Mouse (Mus musculus) limb, embryonic 11.5 days (tissue): ENCODE measurements around the gene Anxa6. TPM values are rescaled to one million over a fixed set of nuclear protein-coding genes. Genes with fewer than 3 reads are reported as not detected.

Experiments used
- ATAC-seq: fragments of 200-750 bp; cut with Nextera tagmentation; 2 replicates; pipeline ENCODE4 v1.8.0; 2017; ENCODE audit warnings: low read depth; ENCODE audit not compliant: insufficient number of reproducible peaks, low FRiP score, low TSS enrichment
- DNase-seq: peaks from one replicate; pipeline ENCODE4 v3.0.0-alpha.2; 2015; ENCODE audit warnings: low spot score
- H3K27ac ChIP-seq: fragments of 300-500 bp; sonication (generic); replicated peaks from 2 replicates; pipeline ENCODE4 v1.5.1; 2014; ENCODE audit warnings: low read depth, mild to moderate bottlenecking, low read length
- H3K27me3 ChIP-seq: fragments of 300-500 bp; sonication (generic); 2 replicates; pipeline ENCODE4 v1.6.1; 2014; ENCODE audit warnings: mild to moderate bottlenecking, low read length, mixed read lengths; ENCODE audit not compliant: control insufficient read depth, insufficient read depth
- H3K36me3 ChIP-seq: fragments of 300-500 bp; sonication (generic); 2 replicates; pipeline ENCODE4 v1.6.1; 2014; ENCODE audit warnings: mild to moderate bottlenecking, low read length, moderate library complexity, mixed read lengths; ENCODE audit not compliant: control insufficient read depth, insufficient read depth
- H3K4me1 ChIP-seq: fragments of 300-500 bp; sonication (generic); 2 replicates; pipeline ENCODE4 v1.6.1; 2014; ENCODE audit warnings: low read length, mixed read lengths; ENCODE audit not compliant: control insufficient read depth, insufficient read depth
- H3K4me2 ChIP-seq: fragments of 300-500 bp; sonication (generic); 2 replicates; pipeline ENCODE4 v1.6.1; 2014; ENCODE audit warnings: low read depth, mild to moderate bottlenecking, moderate library complexity; ENCODE audit not compliant: severe bottlenecking
- H3K4me3 ChIP-seq: fragments of 300-500 bp; sonication (generic); 2 replicates; pipeline ENCODE4 v1.5.1; 2014; ENCODE audit warnings: low read depth, low read length
- H3K9ac ChIP-seq: fragments of 300-500 bp; sonication (generic); 2 replicates; pipeline ENCODE4 v1.6.1; 2014; ENCODE audit warnings: mild to moderate bottlenecking, low read length
- H3K9me3 ChIP-seq: fragments of 300-500 bp; sonication (generic); 2 replicates; pipeline ENCODE4 v1.6.1; 2016; ENCODE audit warnings: low read length; ENCODE audit not compliant: control insufficient read depth
- WGBS: fragments of 180-500 bp; shearing (Covaris S2); extraction: QIAGEN DNeasy Blood & Tissue Kit; methylation state at CpG from one replicate; pipeline ENCODE4 v1.1.7; 2014; 5-methylcytosine and 5-hydroxymethylcytosine counted together
- polyA plus RNA-seq: library from polyadenylated mRNA; unstranded; fragments of >200 nt; fragmentation: Nextera tagmentation; extraction: Ambion mirVana; gene quantifications from 2 replicates; pipeline ENCODE4 v1.2.1, GENCODE M21; 2014

The Anxa6 gene
- polyA plus RNA-seq, 1 experiment from 2014 or later: 93.9 TPM

GRCm38 (mm10) chr11:55041348-55041747 is 8.1 kb upstream of the Anxa6 start:
- no peaks in the 10 kb centered on the region for H3K4me1 ChIP-seq
- H3K4me3 ChIP-seq: no peak overlapping the region
- H3K27ac ChIP-seq: no peak overlapping the region
- H3K4me2 ChIP-seq: no peak overlapping the region
- no peaks in the 10 kb centered on the region for H3K36me3 ChIP-seq
- no peaks in the 10 kb centered on the region for H3K27me3 ChIP-seq
- WGBS: 84% methylated on average over 4 of the region's 4 CpGs
- ATAC-seq (no peak), DNase-seq (peak; percentile 28)
- no peaks in the 10 kb centered on the region for H3K9me3 ChIP-seq
- no peak overlapping the region for H3K9ac ChIP-seq

- H3K9ac ChIP-seq: no peak overlapping the region
- no peaks in the 10 kb centered on the region for H3K9me3 ChIP-seq
- no peak overlapping the region for H3K27ac ChIP-seq
- H3K4me1 ChIP-seq: no peaks in the 10 kb centered on the region
- no peak overlapping the region for H3K4me3 ChIP-seq
- ATAC-seq (no peak), DNase-seq (peak; percentile 88)
- no peaks in the 10 kb centered on the region for H3K36me3 ChIP-seq
- WGBS: 10% methylated on average over 9 of the region's 9 CpGs
- H3K27me3 ChIP-seq: no peaks in the 10 kb centered on the region
- H3K4me2 ChIP-seq: no peak overlapping the region
These were observed 6.3 kb upstream of the Anxa6 start for GRCm38 (mm10) chr11:55039591-55039990.

GRCm38 (mm10) chr11:55036601-55037000 is 3.4 kb upstream of the Anxa6 start:
- no peak overlapping the region for H3K4me3 ChIP-seq
- H3K4me1 ChIP-seq: peaks cover 8% of the 10 kb centered on the region; the same call in 1 of the 2 replicates
- H3K27me3 ChIP-seq: no peaks in the 10 kb centered on the region
- H3K27ac ChIP-seq: no peak overlapping the region
- no peaks in the 10 kb centered on the region for H3K9me3 ChIP-seq
- DNase-seq: no peak
- WGBS: 17% methylated on average over 3 of the region's 3 CpGs
- H3K9ac ChIP-seq: no peak overlapping the region
- H3K4me2 ChIP-seq: no peak overlapping the region
- no peak for ATAC-seq
- H3K36me3 ChIP-seq: no peaks in the 10 kb centered on the region

GRCm38 (mm10) chr11:55032286-55032685 is 959 bp downstream of the Anxa6 start:
- ATAC-seq (no peak), DNase-seq (no peak)
- peak overlapping the region; percentile 67 for H3K4me3 ChIP-seq
- H3K9ac ChIP-seq: no peak overlapping the region
- peak overlapping the region; percentile 99 for H3K4me2 ChIP-seq
- peaks cover 8% of the 10 kb centered on the region for H3K4me1 ChIP-seq
- no peaks in the 10 kb centered on the region for H3K36me3 ChIP-seq
- peak overlapping the region; percentile 55; the same call in 1 of the 2 replicates for H3K27ac ChIP-seq
- WGBS: 31% methylated on average over 5 of the region's 5 CpGs
- no peaks in the 10 kb centered on the region for H3K27me3 ChIP-seq
- no peaks in the 10 kb centered on the region for H3K9me3 ChIP-seq

GRCm38 (mm10) chr11:55031991-55032280 is 1.3 kb downstream of the Anxa6 start:
- ATAC-seq (no peak), DNase-seq (peak; percentile 41)
- peaks cover 8% of the 10 kb centered on the region for H3K4me1 ChIP-seq
- no peaks in the 10 kb centered on the region for H3K36me3 ChIP-seq
- H3K4me3 ChIP-seq: peak overlapping the region; percentile 67
- H3K9me3 ChIP-seq: no peaks in the 10 kb centered on the region
- peak overlapping the region; percentile 99 for H3K4me2 ChIP-seq
- H3K9ac ChIP-seq: peak overlapping the region; percentile 30; the same call in 1 of the 2 replicates
- WGBS: 8% methylated on average over 1 of the region's 4 CpGs
- peak overlapping the region; percentile 55; the same call in 1 of the 2 replicates for H3K27ac ChIP-seq
- H3K27me3 ChIP-seq: no peaks in the 10 kb centered on the region

- Histone ChIP-seq H3K36me3 (no peaks in the 10 kb centered on the region), H3K4me2 (peak overlapping the region; percentile 99), H3K4me1 (peaks cover 8% of the 10 kb centered on the region), H3K9me3 (no peaks in the 10 kb centered on the region), H3K27me3 (no peaks in the 10 kb centered on the region), H3K27ac (no peak overlapping the region), H3K9ac (peak overlapping the region; percentile 30; the same call in 1 of the 2 replicates), H3K4me3 (peak overlapping the region; percentile 5; the same call in 1 of the 2 replicates)
- WGBS: 57% methylated on average over 10 of the region's 10 CpGs
- ATAC-seq (0 out of 2 replicates have a peak, but pooled peaks have one; percentile 17), DNase-seq (no peak)
These were observed 1.8 kb downstream of the Anxa6 start for GRCm38 (mm10) chr11:55031211-55031990.

- 74% methylated on average over 2 of the region's 2 CpGs for WGBS
- DNase-seq (no peak), ATAC-seq (no peak)
- H3K4me2 ChIP-seq: no peak overlapping the region
- H3K9ac ChIP-seq: no peak overlapping the region
- no peaks in the 10 kb centered on the region for H3K9me3 ChIP-seq
- no peak overlapping the region for H3K27ac ChIP-seq
- H3K36me3 ChIP-seq: no peaks in the 10 kb centered on the region
- H3K27me3 ChIP-seq: no peaks in the 10 kb centered on the region
- H3K4me1 ChIP-seq: peaks cover 14% of the 10 kb centered on the region
- H3K4me3 ChIP-seq: no peak overlapping the region
These were observed 4.7 kb downstream of the Anxa6 start for GRCm38 (mm10) chr11:55028509-55028908.

- no peak overlapping the region for H3K4me3 ChIP-seq
- peaks cover 23% of the 10 kb centered on the region for H3K4me1 ChIP-seq
- H3K9ac ChIP-seq: no peak overlapping the region
- H3K27ac ChIP-seq: no peak overlapping the region
- ATAC-seq (no peak), DNase-seq (no peak)
- no peaks in the 10 kb centered on the region for H3K27me3 ChIP-seq
- 95% methylated on average over 2 of the region's 2 CpGs for WGBS
- H3K4me2 ChIP-seq: no peak overlapping the region
- no peaks in the 10 kb centered on the region for H3K9me3 ChIP-seq
- no peaks in the 10 kb centered on the region for H3K36me3 ChIP-seq
These were observed 5.9 kb downstream of the Anxa6 start for GRCm38 (mm10) chr11:55027204-55027855.
